Mouse (Mus musculus): Measurements from ENCODE around the gene Plek.

- no peak for TF ChIP-seq POLR2A (IDR thresholded peaks at IDR 0.05; ENCODE audit: borderline replicate concordance, control insufficient read depth, low read depth, low read length)
- TF ChIP-seq CTCF (IDR thresholded peaks at IDR 0.05; ENCODE audit: control insufficient read depth, insufficient read depth, low read length): no peak
Observed at GRCm38 (mm10) chr11:16956115-16956862, 95.9 kb downstream of the Plek start.
